Mouse (Mus musculus) limb, embryonic 12.5 days (tissue): ENCODE measurements around the gene Ifitm5. TPM values are rescaled to one million over a fixed set of nuclear protein-coding genes. Genes with fewer than 3 reads are reported as not detected.

Experiments used
- ATAC-seq: fragments of 200-750 bp; cut with Nextera tagmentation; 2 replicates; pipeline ENCODE4 v1.8.0; 2017; ENCODE audit warnings: low read depth, moderate TSS enrichment; ENCODE audit not compliant: insufficient number of reproducible peaks, insufficient read depth, low FRiP score, low TSS enrichment
- H3K27ac ChIP-seq: fragments of 300-500 bp; sonication (generic); 2 replicates; pipeline ENCODE4 v1.5.1; 2016; ENCODE audit warnings: mild to moderate bottlenecking, moderate library complexity
- H3K27me3 ChIP-seq: fragments of 300-500 bp; sonication (generic); 2 replicates; pipeline ENCODE4 v1.6.1; 2016; ENCODE audit warnings: mild to moderate bottlenecking, moderate library complexity
- H3K36me3 ChIP-seq: fragments of 300-500 bp; sonication (generic); 2 replicates; pipeline ENCODE4 v1.6.1; 2016; ENCODE audit warnings: mild to moderate bottlenecking, moderate library complexity
- H3K4me1 ChIP-seq: fragments of 300-500 bp; sonication (generic); replicated peaks from 2 replicates; pipeline ENCODE4 v1.6.1; 2016
- H3K4me2 ChIP-seq: fragments of 300-500 bp; sonication (generic); 2 replicates; pipeline ENCODE4 v1.6.1; 2016; ENCODE audit warnings: mild to moderate bottlenecking, moderate library complexity
- H3K4me3 ChIP-seq: fragments of 300-500 bp; sonication (generic); replicated peaks from 2 replicates; pipeline ENCODE4 v1.5.1; 2016; ENCODE audit warnings: mild to moderate bottlenecking
- H3K9ac ChIP-seq: fragments of 300-500 bp; sonication (generic); replicated peaks from 2 replicates; pipeline ENCODE4 v1.6.1; 2016; ENCODE audit warnings: mild to moderate bottlenecking, moderate library complexity
- H3K9me3 ChIP-seq: fragments of 300-500 bp; sonication (generic); 2 replicates; pipeline ENCODE4 v1.6.1; 2016; ENCODE audit warnings: mild to moderate bottlenecking, moderate library complexity
- WGBS: fragments of 180-500 bp; shearing (Covaris S2); methylation state at CpG from one replicate; pipeline ENCODE4 v1.1.7; 2016; 5-methylcytosine and 5-hydroxymethylcytosine counted together
- polyA plus RNA-seq: library from polyadenylated mRNA; unstranded; fragments of >200 nt; fragmentation: Nextera tagmentation; extraction: Ambion mirVana; gene quantifications from 2 replicates; pipeline ENCODE4 v1.2.1, GENCODE M21; 2016

Gene Ifitm5
- polyA plus RNA-seq, 1 experiment from 2014 or later: 5.6 TPM

- peaks cover 40% of the 10 kb centered on the region for H3K4me1 ChIP-seq
- H3K36me3 ChIP-seq: peaks cover 6% of the 10 kb centered on the region; the same call in 1 of the 2 replicates
- H3K4me3 ChIP-seq: peak overlapping the region; percentile 12; the same call in 1 of the 2 replicates
- no peaks in the 10 kb centered on the region for H3K9me3 ChIP-seq
- peak overlapping the region; percentile 50 for H3K4me2 ChIP-seq
- H3K27ac ChIP-seq: peak overlapping the region; percentile 84
- H3K9ac ChIP-seq: peak overlapping the region; percentile 37; the same call in 1 of the 2 replicates
- 0% methylated on average over 8 of the region's 8 CpGs for WGBS
- ATAC-seq: peak; percentile 43
- H3K27me3 ChIP-seq: peaks cover 15% of the 10 kb centered on the region
Measured at GRCm38 (mm10) chr7:140939669-140940171, 10.4 kb downstream of the Ifitm5 start.

- H3K27me3 ChIP-seq: peaks cover 17% of the 10 kb centered on the region
- H3K4me2 ChIP-seq: peak overlapping the region; percentile 50
Measured at GRCm38 (mm10) chr7:140938896-140939295, 11.2 kb downstream of the Ifitm5 start.

GRCm38 (mm10) chr7:140938436-140938835 is 11.7 kb downstream of the Ifitm5 start:
- Histone ChIP-seq H3K9ac (no peak overlapping the region), H3K36me3 (no peaks in the 10 kb centered on the region), H3K4me3 (no peak overlapping the region), H3K27me3 (peaks cover 17% of the 10 kb centered on the region), H3K27ac (no peak overlapping the region), H3K9me3 (no peaks in the 10 kb centered on the region), H3K4me1 (peaks cover 40% of the 10 kb centered on the region), H3K4me2 (no peak overlapping the region)
- WGBS: 45% methylated on average over 3 of the region's 3 CpGs
- ATAC-seq: no peak

More at GRCm38 (mm10) chr7:140938896-140939295, 11.2 kb downstream of the Ifitm5 start:
- Histone ChIP-seq H3K4me3 (no peak overlapping the region), H3K4me1 (peaks cover 40% of the 10 kb centered on the region), H3K9ac (no peak overlapping the region), H3K36me3 (no peaks in the 10 kb centered on the region), H3K27ac (peak overlapping the region; percentile 84; the same call in 1 of the 2 replicates), H3K9me3 (no peaks in the 10 kb centered on the region)
- ATAC-seq: no peak
- 27% methylated on average over 2 of the region's 2 CpGs for WGBS

GRCm38 (mm10) chr7:140927181-140927580 is 22.9 kb downstream of the Ifitm5 start:
- no peak for ATAC-seq
- peaks cover 10% of the 10 kb centered on the region for H3K4me1 ChIP-seq
- no peak overlapping the region for H3K27ac ChIP-seq
- H3K9me3 ChIP-seq: 0 out of 2 replicates have a peak, but pooled peaks cover 5% of the 10 kb centered on the region
- H3K9ac ChIP-seq: no peak overlapping the region
- H3K36me3 ChIP-seq: no peaks in the 10 kb centered on the region
- 82% methylated on average over 6 of the region's 6 CpGs for WGBS
- no peak overlapping the region for H3K4me2 ChIP-seq
- H3K4me3 ChIP-seq: no peak overlapping the region
- peaks cover 39% of the 10 kb centered on the region for H3K27me3 ChIP-seq

GRCm38 (mm10) chr7:140923070-140923775 is 26.9 kb downstream of the Ifitm5 start:
- Histone ChIP-seq H3K9me3 (no peaks in the 10 kb centered on the region), H3K27me3 (peaks cover 75% of the 10 kb centered on the region), H3K4me1 (peaks cover 14% of the 10 kb centered on the region), H3K4me2 (peak overlapping the region; percentile 66), H3K9ac (no peak overlapping the region), H3K4me3 (peak overlapping the region; percentile 39), H3K36me3 (no peaks in the 10 kb centered on the region), H3K27ac (no peak overlapping the region)
- ATAC-seq: no peak
- 24% methylated on average over 30 of the region's 30 CpGs for WGBS

GRCm38 (mm10) chr7:140922398-140923069 is 27.6 kb downstream of the Ifitm5 start:
- peak overlapping the region; percentile 39 for H3K4me3 ChIP-seq
- peaks cover 14% of the 10 kb centered on the region for H3K4me1 ChIP-seq
- ATAC-seq: no peak
- H3K9ac ChIP-seq: peak overlapping the region; percentile 42; the same call in 1 of the 2 replicates
- peak overlapping the region; percentile 66 for H3K4me2 ChIP-seq
- H3K27me3 ChIP-seq: peaks cover 80% of the 10 kb centered on the region
- no peaks in the 10 kb centered on the region for H3K9me3 ChIP-seq
- WGBS: 1% methylated on average over 49 of the region's 49 CpGs
- H3K36me3 ChIP-seq: no peaks in the 10 kb centered on the region
- no peak overlapping the region for H3K27ac ChIP-seq

GRCm38 (mm10) chr7:140921225-140921975 is 28.7 kb downstream of the Ifitm5 start:
- Histone ChIP-seq H3K4me1 (peaks cover 14% of the 10 kb centered on the region), H3K27me3 (peaks cover 81% of the 10 kb centered on the region), H3K4me3 (no peak overlapping the region), H3K36me3 (no peaks in the 10 kb centered on the region), H3K9ac (no peak overlapping the region), H3K4me2 (peak overlapping the region; percentile 66; the same call in 1 of the 2 replicates), H3K9me3 (no peaks in the 10 kb centered on the region), H3K27ac (no peak overlapping the region)
- no peak for ATAC-seq
- WGBS: 28% methylated on average over 22 of the region's 22 CpGs

- Histone ChIP-seq H3K9me3 (no peaks in the 10 kb centered on the region), H3K4me2 (peak within 1 kb of the TSS; percentile 66; the same call in 1 of the 2 replicates), H3K9ac (no peak within 1 kb of the TSS), H3K4me3 (no peak within 1 kb of the TSS), H3K4me1 (peaks cover 14% of the 10 kb centered on the region), H3K36me3 (no peaks in the 10 kb centered on the region), H3K27ac (no peak within 1 kb of the TSS), H3K27me3 (peaks cover 75% of the 10 kb centered on the region)
- ATAC-seq: no peak
- WGBS: 72% methylated on average over 8 of the region's 8 CpGs
Measured at GRCm38 (mm10) chr7:140920418-140921029, 29.6 kb downstream of the Ifitm5 start, which contains the start of gene Nlrp6. TSS of gene Nlrp6 (plus strand) at chr7:140920902.

GRCm38 (mm10) chr7:140919911-140920310 is 30.2 kb downstream of the Ifitm5 start:
- Histone ChIP-seq H3K27me3 (peaks cover 69% of the 10 kb centered on the region), H3K9ac (no peak overlapping the region), H3K27ac (no peak overlapping the region), H3K4me1 (peaks cover 14% of the 10 kb centered on the region), H3K4me2 (no peak overlapping the region), H3K4me3 (no peak overlapping the region), H3K36me3 (no peaks in the 10 kb centered on the region), H3K9me3 (no peaks in the 10 kb centered on the region)
- ATAC-seq: no peak
- 74% methylated on average over 4 of the region's 4 CpGs for WGBS

- Histone ChIP-seq H3K27me3 (peaks cover 16% of the 10 kb centered on the region), H3K9ac (no peak overlapping the region), H3K4me2 (no peak overlapping the region), H3K4me3 (no peak overlapping the region), H3K27ac (no peak overlapping the region), H3K4me1 (peaks cover 2% of the 10 kb centered on the region; the same call in 1 of the 2 replicates), H3K36me3 (no peaks in the 10 kb centered on the region), H3K9me3 (no peaks in the 10 kb centered on the region)
- no peak for ATAC-seq
- WGBS: 81% methylated on average over 8 of the region's 8 CpGs
Measured at GRCm38 (mm10) chr7:140914031-140914690, 35.9 kb downstream of the Ifitm5 start.
